Mouse (Mus musculus) brain, adult 2 months (tissue): Measurements from ENCODE around the gene Fam84b.
A peak's percentile ranks its signal among the peaks of the same experiment; 100 is the strongest.

Experiments used
- DNase-seq: peaks from one replicate; pipeline ENCODE4 v3.0.0; 2011; ENCODE audit warnings: low read depth, low spot score

Gene Fam84b

DNA sequence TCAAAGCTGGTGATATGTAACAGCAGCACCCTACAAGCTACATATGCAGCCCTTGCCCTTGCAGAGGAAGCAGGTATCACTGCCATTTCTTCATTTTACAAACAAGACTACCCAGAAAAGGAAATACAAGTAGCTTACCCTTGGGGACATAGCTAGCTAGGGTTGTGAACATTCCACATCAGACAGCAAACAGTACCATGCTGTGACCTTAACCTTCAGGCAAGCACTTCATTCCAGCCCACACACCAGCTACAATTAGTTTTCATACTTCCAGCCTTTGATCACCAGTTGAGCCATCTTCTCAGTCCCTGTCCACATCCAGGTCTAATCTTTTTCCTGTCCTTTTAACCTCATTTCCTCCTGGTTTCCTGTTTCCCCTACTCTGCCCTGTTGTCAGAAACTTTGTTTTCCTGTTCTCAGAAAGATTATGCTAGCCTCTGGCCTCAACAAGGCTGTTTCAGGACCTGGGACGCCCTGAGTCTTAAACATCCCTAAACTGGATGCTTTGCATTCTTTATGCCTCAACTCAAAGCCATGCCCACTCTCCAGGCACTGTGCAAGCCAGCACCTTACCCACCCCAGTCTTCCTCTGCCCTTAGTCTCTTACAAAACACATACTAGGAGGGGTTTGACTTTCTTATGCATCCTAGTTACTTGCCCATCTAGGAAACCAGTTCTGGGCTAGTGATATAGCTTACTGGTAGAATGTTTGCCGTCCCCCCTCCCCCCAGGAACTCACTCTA is 19.9 kb downstream of the Fam84b start:
- DNase-seq = no peak

DNA sequence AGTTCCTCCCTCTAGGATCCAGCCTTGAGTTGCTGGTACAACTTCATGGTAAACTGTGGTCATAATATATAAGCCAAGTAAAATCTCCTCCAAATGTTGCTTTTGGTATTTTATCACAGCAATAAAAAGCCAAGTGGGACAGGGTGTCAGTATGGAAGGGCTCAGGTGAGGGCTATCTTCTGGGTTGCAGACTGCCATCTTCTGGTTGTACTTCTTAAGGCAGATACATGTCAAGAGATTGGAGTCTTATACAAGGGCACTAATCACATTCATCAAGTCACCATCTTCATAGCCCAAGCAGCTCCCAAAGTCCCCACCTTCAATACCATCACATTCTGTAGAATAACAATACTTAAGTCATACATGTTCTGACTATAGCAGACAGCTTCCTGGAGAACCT is 21.0 kb downstream of the Fam84b start:
- DNase-seq = peak; percentile 34

DNA sequence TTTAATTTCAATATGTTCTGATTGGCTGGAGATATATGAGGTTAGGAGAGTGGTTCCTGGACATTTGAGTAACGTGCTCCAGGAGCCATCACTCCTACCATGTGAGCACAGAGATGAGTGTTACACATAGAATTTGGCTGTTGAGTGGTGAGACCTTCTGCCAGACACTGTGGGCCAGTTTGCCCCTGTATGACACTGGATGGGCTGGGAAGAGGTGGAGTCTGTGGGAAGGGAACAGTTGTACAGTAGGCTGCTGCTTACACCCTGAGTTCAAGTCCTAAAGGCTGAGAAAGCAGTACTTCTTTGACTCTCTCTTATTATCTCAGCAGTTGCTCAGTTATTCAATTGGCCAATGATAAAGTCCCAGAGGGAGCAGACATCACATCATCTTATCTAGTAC is 27.4 kb downstream of the Fam84b start:
- no peak for DNase-seq

DNA sequence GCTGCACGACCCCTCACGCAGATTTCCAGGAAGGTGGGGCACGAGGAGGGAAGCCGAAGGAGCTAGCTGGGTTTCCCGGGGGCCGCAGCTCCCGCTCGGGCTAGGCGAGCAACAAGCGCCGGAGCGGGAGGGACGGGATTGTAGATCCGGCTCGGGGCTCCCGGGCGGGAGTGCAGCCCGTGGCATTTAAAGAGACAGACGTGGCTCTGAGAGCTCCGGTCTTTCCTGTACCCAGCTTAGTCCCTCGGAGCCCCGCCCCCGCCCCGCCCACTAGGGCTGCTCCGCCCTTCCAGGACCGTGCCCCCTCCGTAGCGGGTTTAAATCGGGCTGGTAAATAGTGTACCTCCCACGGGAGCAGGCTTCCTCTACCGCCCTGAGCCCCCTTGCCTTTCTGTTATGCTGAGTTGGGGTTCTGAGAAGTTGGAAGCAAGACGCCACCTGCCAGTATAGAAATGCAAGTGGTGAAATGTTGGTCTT is 28.8 kb downstream of the Fam84b start:
- peak; percentile 87 for DNase-seq

DNA sequence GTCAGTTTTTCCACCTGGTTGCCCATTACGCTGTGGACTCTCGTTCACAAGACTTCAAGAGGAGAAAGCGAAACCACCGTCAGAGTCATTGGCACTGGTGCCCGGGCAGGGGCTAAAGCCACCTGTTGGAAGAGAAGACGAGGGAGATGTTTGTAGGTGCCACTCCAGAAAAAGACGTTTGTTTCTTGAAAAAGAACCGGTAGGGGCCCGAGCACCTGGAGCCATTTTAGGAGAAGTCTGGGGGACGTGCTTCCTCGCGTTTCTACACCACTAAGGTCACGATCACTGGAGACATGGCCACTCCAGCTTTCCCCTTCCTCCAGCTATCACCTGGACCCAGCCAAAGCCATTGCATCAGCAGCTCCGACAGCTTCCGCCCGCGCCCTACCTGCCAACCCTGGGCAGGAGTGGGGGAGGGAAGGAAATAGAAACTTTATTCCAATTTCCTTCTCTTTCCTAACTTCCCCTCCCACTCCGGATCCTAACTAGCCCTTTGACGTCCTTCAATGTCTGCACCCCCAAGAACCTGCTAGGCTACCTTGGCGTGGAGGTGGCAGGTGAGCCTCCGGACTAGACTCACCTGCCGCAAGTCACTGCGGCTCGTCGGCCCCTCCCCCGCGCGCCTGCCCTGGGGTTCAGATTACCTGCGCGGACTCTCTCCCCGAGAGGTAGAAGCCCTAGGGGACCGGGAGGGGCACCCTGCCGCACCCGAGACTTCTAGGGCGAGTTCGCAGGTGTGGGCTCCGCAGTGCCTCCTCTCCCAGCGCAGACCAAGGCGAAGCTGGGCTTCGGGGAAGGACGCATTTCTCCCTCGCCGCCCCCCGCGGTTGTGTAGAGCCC is 29.5 kb downstream of the Fam84b start:
- DNase-seq = peak; percentile 11

DNA sequence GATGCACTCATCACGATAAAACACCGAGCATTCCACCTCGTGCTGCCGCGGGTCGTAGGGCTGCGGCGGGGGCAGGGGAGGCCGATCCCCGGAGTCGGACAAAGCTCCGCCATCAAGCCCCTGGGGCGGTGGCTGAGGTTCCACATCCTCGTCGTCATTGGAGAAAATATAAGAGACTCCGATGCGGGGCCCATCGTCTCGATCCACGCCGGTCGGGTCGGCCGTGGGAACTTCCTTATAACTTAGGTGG is 30.0 kb downstream of the Fam84b start:
- DNase-seq = no peak

DNA sequence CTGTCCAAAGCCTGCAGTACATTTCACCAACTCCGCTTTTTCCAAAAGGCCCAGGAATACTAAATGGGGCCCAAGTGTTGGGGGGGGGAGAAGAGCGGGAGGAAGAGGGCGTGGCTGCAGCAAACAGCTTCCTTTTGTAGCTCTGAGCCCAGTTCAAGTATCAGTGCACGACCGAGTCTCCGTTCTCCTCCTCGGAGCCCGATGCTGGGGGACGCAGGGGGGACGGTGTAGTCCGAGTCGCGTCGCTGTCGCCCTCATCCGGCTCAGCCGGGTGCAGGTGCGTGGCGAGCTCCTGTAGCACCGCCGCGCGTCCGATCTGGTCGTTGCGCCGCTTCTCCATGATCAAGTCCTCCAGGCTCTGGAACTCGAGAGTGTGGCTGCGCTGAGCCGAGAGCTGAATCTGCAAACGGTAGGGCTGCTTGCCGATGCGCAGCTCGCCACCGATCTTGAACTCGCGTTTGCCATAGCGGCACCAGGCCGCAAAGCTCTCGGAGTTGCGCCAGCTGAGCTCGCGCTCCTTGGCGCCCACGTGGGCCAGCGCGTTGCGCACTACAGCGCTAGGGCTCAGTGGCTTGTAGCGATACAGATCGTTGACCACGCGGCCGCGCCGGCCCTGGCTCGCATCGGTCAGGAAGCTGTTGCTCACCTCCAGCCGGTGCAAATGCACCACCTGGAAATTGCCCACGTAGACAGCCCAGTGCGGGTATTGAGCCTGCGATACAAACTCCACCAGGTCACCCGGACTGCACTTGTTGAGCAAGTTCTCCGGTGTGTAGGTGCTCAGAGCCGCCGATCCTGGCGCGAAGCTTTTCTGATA is 30.6 kb downstream of the Fam84b start:
- DNase-seq = peak; percentile 86

DNA sequence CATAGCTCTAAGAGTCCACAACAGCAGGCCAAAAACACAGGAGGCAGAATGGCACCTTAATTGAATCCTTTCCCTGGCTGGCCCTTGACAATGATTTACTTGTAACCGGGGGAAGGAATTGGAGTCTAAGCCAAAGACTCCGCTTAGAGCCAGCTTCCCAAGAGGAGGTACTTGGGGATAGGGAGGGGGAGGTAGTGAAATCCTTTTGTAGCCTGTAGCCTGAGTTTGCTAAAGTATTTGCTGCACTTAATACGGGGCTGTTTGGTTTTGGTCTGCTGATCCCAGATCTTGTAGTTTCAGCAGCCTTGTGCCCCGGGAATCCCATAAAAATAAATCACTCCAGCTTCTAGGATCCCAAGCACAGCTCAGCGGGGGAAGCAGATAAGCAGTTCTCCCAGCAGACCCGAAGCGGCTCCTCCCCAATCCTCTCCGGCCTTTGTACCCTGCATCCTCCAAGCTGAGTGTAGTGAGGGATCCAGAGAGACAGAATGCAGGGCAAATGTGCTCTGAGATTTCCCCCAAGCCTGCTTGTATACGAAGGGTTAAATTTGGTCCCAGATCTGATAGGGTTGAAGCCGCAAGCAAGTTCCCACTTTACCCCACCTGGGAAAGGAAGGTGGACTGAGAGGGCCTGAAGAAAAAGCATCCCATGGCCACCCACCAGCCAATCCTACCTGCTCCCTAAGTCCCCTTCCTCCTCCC is 31.3 kb downstream of the Fam84b start:
- DNase-seq = peak; percentile 23

DNA sequence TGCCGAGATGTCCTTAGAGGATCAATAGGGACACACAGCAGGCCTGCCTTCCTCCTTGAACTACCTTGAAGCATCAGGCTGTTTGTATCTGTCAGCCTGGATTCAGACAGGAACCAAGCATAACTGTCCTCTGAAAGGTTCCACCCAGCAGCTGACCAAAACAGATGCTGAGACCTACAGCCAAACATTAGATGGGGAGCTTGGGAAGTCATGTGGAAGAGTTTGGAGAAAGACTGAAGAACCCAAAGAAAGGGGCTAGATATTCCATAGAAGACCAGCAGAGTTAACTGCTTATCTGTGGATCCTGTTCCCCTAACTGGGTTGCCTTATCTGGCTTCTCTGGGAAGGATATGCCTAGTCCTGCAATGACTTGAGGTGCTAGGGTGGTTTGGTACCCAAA is 35.1 kb downstream of the Fam84b start:
- DNase-seq = no peak

DNA sequence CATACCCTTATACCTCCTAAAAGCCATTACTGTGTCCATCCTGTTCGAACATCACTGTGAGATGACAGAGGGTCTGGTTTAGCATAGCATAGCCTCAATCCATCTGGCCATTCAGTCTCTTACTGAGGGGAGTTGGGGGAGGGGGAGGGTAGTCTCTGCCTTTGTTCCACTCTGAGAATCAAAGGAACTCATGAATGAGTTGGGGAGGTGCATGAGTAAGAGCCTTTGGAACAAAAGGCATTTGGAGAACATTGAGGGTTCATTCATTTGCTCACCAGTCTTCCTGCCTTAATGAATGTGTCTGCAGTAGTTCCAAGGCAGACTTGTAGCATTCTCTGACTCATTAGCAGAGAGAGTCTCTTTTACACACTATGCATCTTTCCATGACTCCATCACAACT is 37.1 kb downstream of the Fam84b start:
- no peak for DNase-seq

DNA sequence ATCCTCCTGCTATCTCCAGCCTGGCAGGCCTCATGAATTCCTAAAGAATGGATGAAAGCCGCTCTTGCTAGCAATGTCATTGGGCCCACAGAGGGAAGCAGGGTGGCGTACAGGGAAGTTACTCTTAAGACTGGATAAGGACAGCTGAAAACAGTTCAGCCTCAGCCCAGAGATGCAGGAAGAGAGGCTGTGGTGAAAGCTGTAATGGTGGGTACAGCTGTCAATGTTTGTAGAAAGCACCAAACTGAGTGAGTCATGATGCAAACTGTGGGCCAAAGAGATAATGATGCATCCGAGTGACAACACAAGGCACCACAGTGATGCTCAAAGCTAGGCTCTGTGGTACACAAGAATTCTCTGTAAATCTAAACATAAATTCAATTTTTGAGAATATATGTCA is 39.0 kb downstream of the Fam84b start:
- peak; percentile 33 for DNase-seq

DNA sequence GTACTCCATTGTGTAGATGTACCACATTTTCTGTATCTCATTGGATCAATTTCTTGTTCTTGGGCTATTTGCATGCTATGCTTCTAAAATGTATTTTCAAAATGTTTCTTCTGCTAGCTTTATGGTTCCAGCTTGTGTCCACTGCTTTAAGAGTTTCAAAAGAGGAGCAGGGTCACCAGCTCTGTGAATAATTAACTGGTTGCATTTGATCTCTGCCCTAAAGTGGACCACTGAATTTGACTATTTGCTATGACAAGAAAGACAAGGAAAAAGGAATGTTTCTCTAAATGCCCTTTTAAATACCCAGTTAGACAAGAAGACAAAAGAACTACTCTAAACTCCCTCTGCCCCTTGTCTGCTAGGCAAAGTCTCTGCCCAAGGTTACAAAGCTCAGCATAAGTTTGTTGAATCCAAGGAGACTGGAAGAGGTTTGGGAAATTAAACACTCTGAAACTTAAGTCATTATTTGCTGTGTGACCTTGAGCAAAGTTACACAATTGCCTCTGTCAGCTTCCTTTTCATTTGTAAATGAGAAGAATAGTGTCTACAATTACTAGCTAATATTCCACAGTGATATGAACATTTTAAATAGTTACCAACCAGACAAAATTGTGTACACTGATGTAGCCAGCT is 60.4 kb downstream of the Fam84b start:
- no peak for DNase-seq

DNA sequence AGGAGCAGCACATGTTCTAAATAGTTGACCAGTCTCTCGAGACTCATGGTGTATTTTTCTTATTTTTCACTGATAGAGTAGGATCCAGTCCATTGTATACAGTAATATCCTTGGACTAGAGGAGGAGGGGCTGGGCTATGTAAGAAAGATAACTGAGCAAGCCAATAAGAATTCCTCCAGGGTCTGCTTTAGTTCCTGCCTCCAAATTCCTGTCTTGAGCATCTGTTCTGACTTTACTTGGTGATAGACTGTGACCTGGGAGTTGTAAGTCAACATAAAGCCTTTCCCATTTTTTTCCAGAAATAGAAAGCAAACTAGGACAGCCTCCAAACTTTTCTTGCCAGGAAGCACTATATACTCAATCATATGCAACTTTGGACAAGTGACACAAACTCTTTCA is 64.5 kb downstream of the Fam84b start:
- no peak for DNase-seq

DNA sequence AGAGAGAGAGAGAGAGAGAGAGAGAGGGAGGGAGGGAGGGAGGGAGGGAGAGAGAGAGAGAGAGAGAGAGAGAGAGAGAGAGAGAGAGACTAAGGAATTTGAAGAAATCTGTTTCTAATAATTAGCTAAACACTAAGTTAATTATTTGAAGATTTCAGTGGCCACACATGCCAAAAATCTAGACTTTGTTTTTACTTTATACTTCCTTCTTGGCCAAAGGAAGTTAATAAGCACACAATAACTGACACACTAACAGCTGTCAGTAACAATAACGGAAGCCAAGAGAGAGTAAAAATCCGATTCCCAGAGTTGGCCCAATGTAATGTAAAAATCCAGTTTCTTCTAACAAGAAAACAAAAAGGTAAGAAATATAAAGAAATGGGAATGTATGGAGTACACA is 69.8 kb downstream of the Fam84b start:
- DNase-seq = no peak

DNA sequence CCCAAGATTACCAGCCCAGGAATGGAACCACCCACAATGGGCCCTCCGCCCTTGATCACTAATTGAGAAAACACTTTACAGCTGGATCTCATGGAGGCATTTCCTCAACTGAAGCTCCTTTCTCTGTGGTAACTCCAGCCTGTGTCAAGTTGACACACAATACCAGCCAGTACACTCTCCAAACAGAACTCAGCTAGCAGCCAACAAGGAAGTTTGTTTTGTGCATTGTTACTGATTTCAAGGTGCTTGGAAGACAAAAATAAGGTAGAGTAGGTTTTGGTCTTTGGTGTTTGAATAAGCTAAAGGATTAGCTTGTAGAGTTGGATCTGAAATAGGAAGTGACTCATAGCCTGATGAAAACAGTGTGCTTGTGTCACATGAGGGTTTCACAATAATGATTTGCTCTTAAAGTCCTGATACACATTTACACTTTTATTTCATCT is 74.0 kb downstream of the Fam84b start:
- DNase-seq = no peak

DNA sequence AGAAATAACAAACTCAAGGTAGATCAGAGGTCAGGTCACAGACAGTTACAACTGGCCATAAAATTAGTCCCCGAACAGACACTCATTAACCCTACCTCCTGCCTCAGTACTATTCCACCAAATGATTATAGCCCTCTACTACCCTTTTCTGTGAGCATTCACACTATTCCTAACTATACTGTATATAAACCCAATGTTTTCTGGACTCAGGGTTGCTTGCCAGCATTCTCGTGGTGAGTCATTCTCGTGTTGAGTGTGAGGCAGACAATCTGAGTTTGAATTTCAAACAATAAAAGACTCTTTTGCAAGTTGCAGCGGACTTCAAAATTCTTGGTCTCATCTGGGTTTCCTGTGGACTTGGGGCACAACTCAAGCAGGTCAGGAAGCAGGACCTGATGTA is 74.5 kb downstream of the Fam84b start:
- DNase-seq = peak; percentile 48
